Mouse (Mus musculus) adrenal gland, postnatal 36 days (tissue): ENCODE measurements around the gene Cckar. TPM values are rescaled to one million over a fixed set of nuclear protein-coding genes. Genes with fewer than 3 reads are reported as not detected.

Experiments used
- DNase-seq, 2 experiments: peaks; one replicate each; pipeline ENCODE4 v3.0.0; 2021; ENCODE audit warnings: mixed read lengths in 1 of 2
- long read RNA-seq, 2 experiments: library from polyadenylated mRNA; stranded (forward); transcript quantifications; one replicate each; pipeline ENCODE4 v2.0.0; 2021; ENCODE audit warnings: borderline sequencing depth in 2 of 2
- total RNA-seq, 2 experiments: library from RNA; stranded (reverse); gene quantifications; 2 replicates each; pipeline ENCODE4 v1.2.3; 2021

Gene Cckar
- total RNA-seq: under 1 TPM in 1 of 2 experiments, not detected in 1; 0.40 TPM
- long read RNA-seq, experiment 1, partial matches to known transcripts: 0 of 1 reads
- long read RNA-seq, experiment 1, other reads (novel, unspliced or antisense): 0 of 1 reads
- long read RNA-seq, experiment 2: 0 reads

GRCm38 (mm10) chr5:53707235-53708177 is at the start of gene Cckar:
Gene Cckar, minus strand, starts transcription at chr5:53707705.
- no peak for DNase-seq

GRCm38 (mm10) chr5:53744061-53744460 is 36.6 kb upstream of the Cckar start:
- no peak for DNase-seq

- DNase-seq: no peak
Measured at GRCm38 (mm10) chr5:53732933-53733332, 25.4 kb upstream of the Cckar start.

GRCm38 (mm10) chr5:53727606-53728005 is 20.1 kb upstream of the Cckar start:
- DNase-seq: no peak

- DNase-seq: no peak
Measured at GRCm38 (mm10) chr5:53726011-53726410, 18.5 kb upstream of the Cckar start.

- DNase-seq: no peak
Measured at GRCm38 (mm10) chr5:53716462-53716861, 9.0 kb upstream of the Cckar start.

GRCm38 (mm10) chr5:53711277-53711676 is 3.8 kb upstream of the Cckar start:
- no peak for DNase-seq

- no peak for DNase-seq
Measured at GRCm38 (mm10) chr5:53708191-53708590, 686 bp upstream of the Cckar start.

GRCm38 (mm10) chr5:53702686-53703085 is 4.8 kb downstream of the Cckar start:
- no peak for DNase-seq

- no peak for DNase-seq
Measured at GRCm38 (mm10) chr5:53697794-53698193, 9.7 kb downstream of the Cckar start.

- DNase-seq: no peak
Measured at GRCm38 (mm10) chr5:53696701-53697100, 10.8 kb downstream of the Cckar start.

GRCm38 (mm10) chr5:53692662-53693061 is 14.8 kb downstream of the Cckar start:
- DNase-seq: no peak

- DNase-seq: no peak
Measured at GRCm38 (mm10) chr5:53692100-53692499, 15.4 kb downstream of the Cckar start.

GRCm38 (mm10) chr5:53691577-53691976 is 15.9 kb downstream of the Cckar start:
- no peak for DNase-seq

- DNase-seq: no peak
Measured at GRCm38 (mm10) chr5:53688326-53688725, 19.2 kb downstream of the Cckar start.

GRCm38 (mm10) chr5:53686379-53686778 is 21.1 kb downstream of the Cckar start:
- DNase-seq: peak; percentile 48 to 52

GRCm38 (mm10) chr5:53685623-53686022 is 21.9 kb downstream of the Cckar start:
- no peak for DNase-seq

GRCm38 (mm10) chr5:53684417-53684816 is 23.1 kb downstream of the Cckar start:
- DNase-seq: no peak

GRCm38 (mm10) chr5:53683916-53684315 is 23.6 kb downstream of the Cckar start:
- no peak for DNase-seq

GRCm38 (mm10) chr5:53679651-53680050 is 27.9 kb downstream of the Cckar start:
- DNase-seq: no peak

GRCm38 (mm10) chr5:53678036-53678767 is 29.3 kb downstream of the Cckar start:
- no peak for DNase-seq

GRCm38 (mm10) chr5:53676671-53677070 is 30.8 kb downstream of the Cckar start:
- no peak for DNase-seq
